Mouse (Mus musculus) CH12.LX (cell line): ENCODE data around the gene Atp1a4. TPM values are rescaled to one million over a fixed set of nuclear protein-coding genes. Genes with fewer than 3 reads are reported as not detected.

ENCODE experiments used
- DNase-seq: peaks from one replicate; pipeline ENCODE4 v3.0.0-alpha.2; 2013; ENCODE audit errors: extremely low read depth
- H3K27ac ChIP-seq: 2 replicates; pipeline ENCODE4 v1.5.1; 2012; ENCODE audit warnings: low read depth, mild to moderate bottlenecking, control low read depth, moderate library complexity; ENCODE audit not compliant: insufficient read depth
- H3K27me3 ChIP-seq: replicated peaks from 2 replicates; pipeline ENCODE3; 2012; ENCODE audit warnings: inconsistent platforms
- H3K36me3 ChIP-seq, 2 experiments: replicated peaks in 1 of 2; 2 replicates each; pipeline versions ENCODE3 to v1.6.1; 2012; ENCODE audit warnings: inconsistent platforms in 1 of 2, low read length in 1 of 2, mild to moderate bottlenecking in 1 of 2, mixed read lengths in 1 of 2, moderate library complexity in 1 of 2; ENCODE audit not compliant: control insufficient read depth in 1 of 2, insufficient read depth in 1 of 2
- H3K4me1 ChIP-seq, 2 experiments: 2 replicates each; pipeline ENCODE4 v1.6.1; 2012; ENCODE audit warnings: inconsistent platforms in 1 of 2, moderate library complexity in 1 of 2; ENCODE audit not compliant: insufficient read depth in 2 of 2, control insufficient read depth in 1 of 2
- H3K4me2 ChIP-seq: 2 replicates; pipeline ENCODE4 v1.6.1; 2012; ENCODE audit warnings: low read depth, mild to moderate bottlenecking, control low read depth; ENCODE audit not compliant: poor library complexity, insufficient read depth, severe bottlenecking
- H3K4me3 ChIP-seq, 3 experiments: fragments of 150-350 bp in 1 of 3; sonication (generic) in 1 of 3; replicated peaks in 1 of 3; 2 replicates each; pipeline versions ENCODE3 to v1.5.1; 2011 to 2012; ENCODE audit warnings: low read depth in 2 of 3, low read length in 2 of 3, mild to moderate bottlenecking in 2 of 3, moderate library complexity in 2 of 3, control low read depth in 1 of 3, improper control_type of control experiment in 1 of 3, inconsistent platforms in 1 of 3, mixed read lengths in 1 of 3; ENCODE audit not compliant: poor library complexity in 1 of 3
- H3K79me2 ChIP-seq: replicated peaks from 2 replicates; pipeline ENCODE4 v1.6.1; 2012; ENCODE audit warnings: mild to moderate bottlenecking, moderate library complexity; ENCODE audit not compliant: control insufficient read depth, poor library complexity, insufficient read depth, severe bottlenecking; ENCODE audit errors: extremely low read depth
- H3K9ac ChIP-seq: 2 replicates; pipeline ENCODE4 v1.6.1; 2012; ENCODE audit warnings: low read depth, mild to moderate bottlenecking, control low read depth, moderate library complexity; ENCODE audit not compliant: insufficient read depth
- H3K9me3 ChIP-seq: replicated peaks from 2 replicates; pipeline ENCODE3; 2012; ENCODE audit warnings: low read length, inconsistent platforms, mixed read lengths
- CHD2 ChIP-seq: IDR thresholded peaks from 2 replicates; pipeline ENCODE4 v1.6.1; 2011; ENCODE audit warnings: low read length, improper control_type of control experiment
- CTCF ChIP-seq, 2 experiments: IDR thresholded peaks in 1 of 2; conservative IDR thresholded peaks in 1 of 2; 2 replicates each; pipeline ENCODE4 v1.5.1; 2011 to 2012; ENCODE audit warnings: low read depth in 2 of 2, low read length in 2 of 2, improper control_type of control experiment in 1 of 2, inconsistent platforms in 1 of 2, mild to moderate bottlenecking in 1 of 2, moderate library complexity in 1 of 2
- ETS1 ChIP-seq: conservative IDR thresholded peaks from 2 replicates; pipeline ENCODE4 v1.6.1; 2012; ENCODE audit warnings: low read depth, mild to moderate bottlenecking, inconsistent platforms, low read length, improper control_type of control experiment, moderate library complexity
- GABPA ChIP-seq: IDR thresholded peaks from 2 replicates; pipeline ENCODE4 v1.6.1; 2012; ENCODE audit warnings: low read depth, low read length, improper control_type of control experiment, inconsistent platforms; ENCODE audit not compliant: insufficient replicate concordance
- IRF4 ChIP-seq: IDR thresholded peaks from 2 replicates; pipeline ENCODE4 v1.6.1; 2014; ENCODE audit warnings: low read depth, mild to moderate bottlenecking, inconsistent platforms, low read length, improper control_type of control experiment
- JUND ChIP-seq: conservative IDR thresholded peaks from 2 replicates; pipeline ENCODE4 v1.6.1; 2011; ENCODE audit warnings: low read depth, low read length, improper control_type of control experiment
- KAT2A ChIP-seq: IDR thresholded peaks from 2 replicates; pipeline ENCODE4 v1.6.1; 2012; ENCODE audit warnings: low read length, improper control_type of control experiment, inconsistent platforms; ENCODE audit not compliant: insufficient replicate concordance
- MAFK ChIP-seq: IDR thresholded peaks from 2 replicates; pipeline ENCODE4 v1.6.1; 2011; ENCODE audit warnings: low read length, improper control_type of control experiment; ENCODE audit not compliant: insufficient replicate concordance
- MAX ChIP-seq: IDR thresholded peaks from 2 replicates; pipeline ENCODE4 v1.6.1; 2011; ENCODE audit warnings: low read length, improper control_type of control experiment
- MAZ ChIP-seq: IDR thresholded peaks from 2 replicates; pipeline ENCODE4 v1.6.1; 2012; ENCODE audit warnings: low read depth, mild to moderate bottlenecking, inconsistent platforms, low read length, improper control_type of control experiment, moderate library complexity
- MEF2A ChIP-seq: IDR thresholded peaks from 2 replicates; pipeline ENCODE4 v1.6.1; 2014; ENCODE audit warnings: low read depth, mild to moderate bottlenecking, inconsistent platforms, low read length, improper control_type of control experiment, borderline replicate concordance
- MXI1 ChIP-seq: IDR thresholded peaks from 2 replicates; pipeline ENCODE4 v1.6.1; 2011; ENCODE audit warnings: mild to moderate bottlenecking, low read depth, low read length, improper control_type of control experiment
- MYC ChIP-seq: IDR thresholded peaks from 2 replicates; pipeline ENCODE4 v1.6.1; 2011; ENCODE audit warnings: low read depth, mild to moderate bottlenecking, improper control_type of control experiment, low read length
- NELFE ChIP-seq: IDR thresholded peaks from 2 replicates; pipeline ENCODE4 v1.6.1; 2011; ENCODE audit warnings: low read depth, low read length, improper control_type of control experiment
- PAX5 ChIP-seq: IDR thresholded peaks from 2 replicates; pipeline ENCODE4 v1.6.1; 2012; ENCODE audit warnings: low read length, inconsistent platforms, mixed read lengths
- POLR2AphosphoS2 ChIP-seq: IDR thresholded peaks from 2 replicates; pipeline ENCODE4 v1.6.1; 2011; ENCODE audit warnings: low read depth, low read length, improper control_type of control experiment
- SIN3A ChIP-seq: IDR thresholded peaks from 2 replicates; pipeline ENCODE4 v1.6.1; 2012; ENCODE audit warnings: low read length, improper control_type of control experiment, inconsistent platforms
- TBP ChIP-seq: conservative IDR thresholded peaks from 2 replicates; pipeline ENCODE4 v1.6.1; 2011; ENCODE audit warnings: low read depth, low read length, improper control_type of control experiment
- TCF12 ChIP-seq: IDR thresholded peaks from 2 replicates; pipeline ENCODE4 v1.6.1; 2014; ENCODE audit warnings: low read depth, mild to moderate bottlenecking, inconsistent platforms, low read length, improper control_type of control experiment
- UBTF ChIP-seq: IDR thresholded peaks from 2 replicates; pipeline ENCODE4 v1.6.1; 2012; ENCODE audit warnings: low read depth, mild to moderate bottlenecking, inconsistent platforms, low read length, improper control_type of control experiment, moderate library complexity
- USF1 ChIP-seq: IDR thresholded peaks from 2 replicates; pipeline ENCODE4 v1.6.1; 2014; ENCODE audit warnings: low read depth, mild to moderate bottlenecking, inconsistent platforms, low read length, improper control_type of control experiment
- USF2 ChIP-seq: conservative IDR thresholded peaks from 2 replicates; pipeline ENCODE4 v1.6.1; 2011; ENCODE audit warnings: low read depth, low read length, improper control_type of control experiment
- ZC3H11A ChIP-seq: IDR thresholded peaks from 2 replicates; pipeline ENCODE4 v1.6.1; 2012; ENCODE audit warnings: low read depth, mild to moderate bottlenecking, inconsistent platforms, low read length, improper control_type of control experiment
- ZKSCAN1 ChIP-seq: IDR thresholded peaks from 2 replicates; pipeline ENCODE4 v1.6.1; 2012; ENCODE audit warnings: low read depth, inconsistent platforms, low read length, improper control_type of control experiment, borderline replicate concordance
- ZMIZ1 ChIP-seq: IDR thresholded peaks from 2 replicates; pipeline ENCODE4 v1.6.1; 2012; ENCODE audit warnings: low read depth, mild to moderate bottlenecking, inconsistent platforms, low read length, improper control_type of control experiment
- ZNF384 ChIP-seq: IDR thresholded peaks from 2 replicates; pipeline ENCODE4 v1.6.1; 2012; ENCODE audit warnings: low read depth, low read length, improper control_type of control experiment, inconsistent platforms
- dilution Hi-C: fragments of 300-500 bp; cut with MboI; formaldehyde crosslinking; loops from 2 replicates; pipeline ENCODE4 v1.14.3; 2020; ENCODE audit warnings: low sequenced_read_pairs; ENCODE audit not compliant: extremely low pct_unique_long_range_greater_than_20kb, extremely low pct_ligation_motif_present
- in situ Hi-C: fragments of 300-500 bp; cut with MboI; formaldehyde crosslinking; loops from 3 replicates; pipeline ENCODE4 v1.14.3; 2019; ENCODE audit warnings: low sequenced_read_pairs, low pct_ligation_motif_present, low pct_unique_long_range_greater_than_20kb, mixed read lengths
- polyA plus RNA-seq: library from polyadenylated mRNA; unstranded; fragments of >175 nt; gene quantifications from 2 replicates; pipeline ENCODE4 v1.2.1, GENCODE M21; 2012; ENCODE audit warnings: low read depth; ENCODE audit not compliant: insufficient read length
- total RNA-seq, 2 experiments: library from RNA; depleted of rRNA; stranded (reverse); fragments of 300-350 nt in 1 of 2; fragments of >200 nt in 1 of 2; gene quantifications; 2 replicates each; pipeline ENCODE4 v1.2.3; 2012 to 2014

Atp1a4 gene
- total and polyA plus RNA-seq, 3 experiments = not detected

GRCm38 (mm10) chr1:172293449-172293848 lies 35.2 kb upstream of the Atp1a4 start:
- H3K27me3 ChIP-seq = peaks cover 49% of the 10 kb centered on the region
- H3K79me2 ChIP-seq = no peaks in the 10 kb centered on the region
- H3K9me3 ChIP-seq = no peaks in the 10 kb centered on the region
- TF ChIP-seq MAFK (no peak), NELFE (no peak), ZC3H11A (no peak), USF1 (no peak), TCF12 (no peak), ETS1 (no peak), ZNF384 (no peak), PAX5 (no peak), ZKSCAN1 (no peak), TBP (no peak), USF2 (no peak), CHD2 (no peak), UBTF (no peak), MYC (no peak)
- H3K4me3 ChIP-seq = no peak overlapping the region
- no peaks in the 10 kb centered on the region for H3K36me3 ChIP-seq
- peaks cover 8 to 11% of the 10 kb centered on the region in 2 experiments for H3K4me1 ChIP-seq
- H3K4me2 ChIP-seq = no peak overlapping the region
- H3K9ac ChIP-seq = no peak overlapping the region
- in situ Hi-C loops (no loop called here), dilution Hi-C loops (no loop called here)
- no peak for DNase-seq
- H3K27ac ChIP-seq = no peak overlapping the region

GRCm38 (mm10) chr1:172292880-172293279 lies 34.7 kb upstream of the Atp1a4 start:
- no peak for DNase-seq
- H3K4me2 ChIP-seq = no peak overlapping the region
- in situ Hi-C loops (no loop called here), dilution Hi-C loops (no loop called here)
- no peak overlapping the region for H3K27ac ChIP-seq
- TF ChIP-seq MEF2A (no peak), MYC (no peak), ZMIZ1 (no peak), IRF4 (no peak), GABPA (no peak), JUND (no peak), CTCF (conservative IDR thresholded peaks at IDR 0.05 in 1 of 2, IDR thresholded peaks at IDR 0.05 in 1 of 2; ENCODE audit: low read depth in 2 of 2, low read length in 2 of 2) (no peak), POLR2AphosphoS2 (no peak), MXI1 (no peak), SIN3A (no peak), MAFK (no peak), MAX (no peak), MAZ (no peak), KAT2A (no peak)
- H3K9ac ChIP-seq = no peak overlapping the region
- no peaks in the 10 kb centered on the region for H3K9me3 ChIP-seq
- no peaks in the 10 kb centered on the region for H3K36me3 ChIP-seq
- peaks cover 45% of the 10 kb centered on the region for H3K27me3 ChIP-seq
- peaks cover 8 to 11% of the 10 kb centered on the region in 2 experiments for H3K4me1 ChIP-seq
- H3K79me2 ChIP-seq = no peaks in the 10 kb centered on the region
- no peak overlapping the region for H3K4me3 ChIP-seq
